16 mouse cellular contexts compared by ENCODE assay signal in genomic region chr7:3707568-3708413, GRCm38 (mm10). TPM values are rescaled to one million over a fixed set of nuclear protein-coding genes. Genes with fewer than 3 reads are reported as not detected.
A peak's percentile ranks its signal among the peaks of the same experiment; 100 is the strongest.
DNase-seq lines count a peak whose midpoint lies in the region; ATAC-seq and TF ChIP-seq lines count a peak whose summit lies in the region.
"Had no signal": no experiment of that assay in that cellular context is flagged by ENCODE, and none has a peak within 500 bp of the region (broad histone marks: within the 10 kb centered on the region; RNA-seq: fewer than 3 reads in every experiment).

No protein-coding gene starts in this region.

- peaks cover 34% of the 10 kb centered on the region for H3K36me3 ChIP-seq in kidney, embryonic 16.5 days (ENCODE audit: insufficient read depth, low read length)
- peaks cover 32% of the 10 kb centered on the region for H3K36me3 ChIP-seq in ES-E14 (ENCODE audit: control insufficient read depth, insufficient read depth, low read length, poor library complexity, severe bottlenecking)
- peaks cover 43% of the 10 kb centered on the region for H3K36me3 ChIP-seq in embryonic facial prominence, embryonic 10.5 days (replicated peaks)
- peaks cover 21% of the 10 kb centered on the region for H3K36me3 ChIP-seq in liver, postnatal 0 days (replicated peaks; ENCODE audit: insufficient read depth, low read length)

- 40% methylated on average over 7 of the region's 7 CpGs for WGBS in kidney, embryonic 16.5 days
- 19% methylated on average over 7 of the region's 7 CpGs for WGBS in embryonic facial prominence, embryonic 10.5 days
- WGBS in liver, postnatal 0 days (ENCODE audit: insufficient replicate concordance): 58% methylated on average over 7 of the region's 7 CpGs

- H3K4me1 ChIP-seq in kidney, embryonic 16.5 days (ENCODE audit: insufficient read depth, low read length): peaks cover 21% of the 10 kb centered on the region
- H3K4me1 ChIP-seq in ES-E14 (ENCODE audit: control insufficient read depth in 2 of 2, insufficient read depth in 2 of 2, low read length in 2 of 2, poor library complexity in 1 of 2): no peaks in the 10 kb centered on the region
- H3K4me1 ChIP-seq in embryonic facial prominence, embryonic 10.5 days: peaks cover 13% of the 10 kb centered on the region
- peaks cover 11% of the 10 kb centered on the region for H3K4me1 ChIP-seq in liver, postnatal 0 days (ENCODE audit: insufficient read depth)

- H3K9ac ChIP-seq in kidney, embryonic 16.5 days (replicated peaks; ENCODE audit: low read length): no peak overlapping the region
- H3K9ac ChIP-seq in ES-E14 (ENCODE audit: insufficient read depth, low read depth, low read length, poor library complexity, severe bottlenecking): no peak overlapping the region
- no peak overlapping the region for H3K9ac ChIP-seq in liver, postnatal 0 days (replicated peaks)
- H3K9ac ChIP-seq: embryonic facial prominence, embryonic 12.5 days; forebrain, embryonic 15.5 days; intestine, embryonic 15.5 days; midbrain, embryonic 15.5 days had no signal

- 0 out of 2 replicates have a peak overlapping the region, but pooled peaks have one; percentile 3 for H3K27ac ChIP-seq in kidney, embryonic 16.5 days (ENCODE audit: low read length)
- H3K27ac ChIP-seq in ES-E14 (ENCODE audit: insufficient read depth, low read depth, low read length, poor library complexity, severe bottlenecking): peak overlapping the region; percentile 4; the same call in 1 of the 2 replicates
- no peak overlapping the region for H3K27ac ChIP-seq in embryonic facial prominence, embryonic 10.5 days (replicated peaks)
- H3K27ac ChIP-seq in liver, postnatal 0 days (ENCODE audit: low read depth): peak overlapping the region; percentile 41; the same call in 1 of the 2 replicates
- H3K27ac ChIP-seq: embryonic facial prominence, embryonic 12.5 days; forebrain, embryonic 15.5 days; intestine, embryonic 15.5 days; midbrain, embryonic 15.5 days had no signal

- no peak for TF ChIP-seq EP300 in liver, postnatal 0 days (IDR thresholded peaks at IDR 0.05; ENCODE audit: low read depth)

- in situ Hi-C loops in ES-E14 (cut with MboI; ENCODE audit: low sequenced_read_pairs in 2 of 2, unreplicated experiment in 2 of 2): no loop called here

- ATAC-seq in kidney, embryonic 16.5 days (ENCODE audit: low FRiP score, low TSS enrichment): no peak
- ATAC-seq in liver, postnatal 0 days: no peak
- no peak for ATAC-seq in megakaryocyte progenitor cell, adult 5-6 weeks (replicated peaks; ENCODE audit: poor library complexity)
- ATAC-seq: forebrain, embryonic 15.5 days; intestine, embryonic 15.5 days; midbrain, embryonic 15.5 days had no signal

- H3K9me3 ChIP-seq in kidney, embryonic 16.5 days (ENCODE audit: low read length): no peaks in the 10 kb centered on the region
- H3K9me3 ChIP-seq in ES-E14 (ENCODE audit: control insufficient read depth, insufficient read depth, low read depth, low read length): no peaks in the 10 kb centered on the region
- H3K9me3 ChIP-seq in embryonic facial prominence, embryonic 10.5 days: no peaks in the 10 kb centered on the region
- no peaks in the 10 kb centered on the region for H3K9me3 ChIP-seq in liver, postnatal 0 days (ENCODE audit: low read length)
- H3K9me3 ChIP-seq: embryonic facial prominence, embryonic 12.5 days; forebrain, embryonic 15.5 days; intestine, embryonic 15.5 days; midbrain, embryonic 15.5 days had no signal

- H3K4me3 ChIP-seq in kidney, embryonic 16.5 days (ENCODE audit: low read length): no peak overlapping the region
- no peak overlapping the region; a peak in 1 of 4 replicates for H3K4me3 ChIP-seq in ES-E14 (ENCODE audit: insufficient read depth in 1 of 2, low read depth in 1 of 2, low read length in 2 of 2, poor library complexity in 1 of 2, severe bottlenecking in 1 of 2)
- no peak overlapping the region for H3K4me3 ChIP-seq in embryonic facial prominence, embryonic 10.5 days
- H3K4me3 ChIP-seq in liver, postnatal 0 days (ENCODE audit: low read depth, low read length): no peak overlapping the region
- H3K4me3 ChIP-seq: embryonic facial prominence, embryonic 12.5 days; forebrain, embryonic 15.5 days; intestine, embryonic 15.5 days; midbrain, embryonic 15.5 days had no signal

- no peak for TF ChIP-seq CTCF in liver, postnatal 0 days (IDR thresholded peaks at IDR 0.05; ENCODE audit: low read depth)

- DNase-seq in kidney, postnatal 4 days: no peak
- peak; percentile 36 for DNase-seq in ES-E14 (ENCODE audit: low read depth, low spot score)
- peak; percentile 23 for DNase-seq in embryonic facial prominence, embryonic 10.5 days (ENCODE audit: low spot score)
- no peak for DNase-seq in liver, postnatal 0 days
- no peak for DNase-seq in gastrocnemius, adult 18-20 months (ENCODE audit: low spot score)
- no peak for DNase-seq in B cell, adult 2 months
- DNase-seq: adrenal gland, postnatal 10 days; gastrocnemius, postnatal 36 days; heart, postnatal 14 days; right cerebral cortex, postnatal 4 days had no signal

- no peaks in the 10 kb centered on the region for H3K27me3 ChIP-seq in kidney, embryonic 16.5 days (ENCODE audit: insufficient read depth, low read length)
- H3K27me3 ChIP-seq in embryonic facial prominence, embryonic 10.5 days (replicated peaks; ENCODE audit: low read depth, poor library complexity, severe bottlenecking): no peaks in the 10 kb centered on the region
- H3K27me3 ChIP-seq in liver, postnatal 0 days (ENCODE audit: insufficient read depth, low read length): no peaks in the 10 kb centered on the region
- H3K27me3 ChIP-seq: embryonic facial prominence, embryonic 12.5 days; forebrain, embryonic 15.5 days; intestine, embryonic 15.5 days; midbrain, embryonic 15.5 days had no signal

- H3K4me2 ChIP-seq in kidney, embryonic 16.5 days (replicated peaks; ENCODE audit: low read depth, low read length): no peak overlapping the region
- H3K4me2 ChIP-seq in liver, postnatal 0 days (ENCODE audit: low read depth, low read length): no peak overlapping the region
- H3K4me2 ChIP-seq: midbrain, embryonic 15.5 days had no signal

TF ChIP-seq in ES-E14, 5 proteins besides CTCF, POLR2A, EP300 and RAD21:
- TF ChIP-seq MAFK (IDR thresholded peaks at IDR 0.05; ENCODE audit: insufficient read depth, low read depth, low read length) (no peak), HCFC1 (IDR thresholded peaks at IDR 0.05; ENCODE audit: borderline replicate concordance, insufficient read depth, low read length) (no peak), ZC3H11A (IDR thresholded peaks at IDR 0.05; ENCODE audit: borderline replicate concordance, low read depth, low read length) (no peak), CHD2 (IDR thresholded peaks at IDR 0.05; ENCODE audit: low read depth, low read length) (peak; percentile 64; the same call in 1 of the 2 replicates), ZNF384 (IDR thresholded peaks at IDR 0.05; ENCODE audit: low read depth, low read length) (no peak)
TF ChIP-seq in ES-E14: peak in this region for 1.

RNA-seq across cellular contexts. Expression of gene Rps9, which starts 4.0 kb away (rescaled TPM):
- polyA plus RNA-seq in kidney, embryonic 16.5 days (2015; fragmentation: Nextera tagmentation; extraction: Ambion mirVana): 1,357 and 1,383 TPM in 2 replicates
- 2,173 and 2,308 TPM in 2 replicates for total RNA-seq in ES-E14 (2012; rRNA removed)
- 1,397 and 1,414 TPM in 2 replicates for polyA plus RNA-seq in embryonic facial prominence, embryonic 10.5 days (2016; fragmentation: Nextera tagmentation; extraction: Ambion mirVana)
- 859 and 872 TPM in 2 replicates for polyA plus RNA-seq in liver, postnatal 0 days (2015; fragmentation: Nextera tagmentation; extraction: Ambion mirVana)
- total RNA-seq in megakaryocyte progenitor cell, adult 5-6 weeks (2015): 1,732 and 1,826 TPM in 2 replicates
- total RNA-seq in megakaryocyte progenitor cell, adult 5-6 weeks (2017): 1,590 and 1,738 TPM in 2 replicates
- total RNA-seq in gastrocnemius, adult 18-20 months (2021): 100 to 1,000 TPM; 415 to 437 TPM

RNA-seq across cellular contexts. Expression of gene Pirb, which starts 12.4 kb away (rescaled TPM):
- 0.85 and 0.98 TPM in 2 replicates for polyA plus RNA-seq in kidney, embryonic 16.5 days (2015; fragmentation: Nextera tagmentation; extraction: Ambion mirVana)
- total RNA-seq in ES-E14 (2012; rRNA removed): 0.09 TPM in 1 of 2 replicates, not detected in the other
- polyA plus RNA-seq in embryonic facial prominence, embryonic 10.5 days (2016; fragmentation: Nextera tagmentation; extraction: Ambion mirVana): 0.10 and 0.21 TPM in 2 replicates
- 5.6 and 7.0 TPM in 2 replicates for polyA plus RNA-seq in liver, postnatal 0 days (2015; fragmentation: Nextera tagmentation; extraction: Ambion mirVana)
- total RNA-seq in megakaryocyte progenitor cell, adult 5-6 weeks (2015): 8.1 and 8.9 TPM in 2 replicates
- 4.5 and 4.7 TPM in 2 replicates for total RNA-seq in megakaryocyte progenitor cell, adult 5-6 weeks (2017)
- under 1 TPM; 0.57 to 0.74 TPM for total RNA-seq in gastrocnemius, adult 18-20 months (2021)

RNA-seq across cellular contexts. Expression of gene Mboat7, which starts 14.5 kb away (rescaled TPM):
- 70.5 and 73.9 TPM in 2 replicates for polyA plus RNA-seq in kidney, embryonic 16.5 days (2015; fragmentation: Nextera tagmentation; extraction: Ambion mirVana)
- 34.4 and 55.9 TPM in 2 replicates for total RNA-seq in ES-E14 (2012; rRNA removed)
- polyA plus RNA-seq in embryonic facial prominence, embryonic 10.5 days (2016; fragmentation: Nextera tagmentation; extraction: Ambion mirVana): 39.3 and 40.4 TPM in 2 replicates
- polyA plus RNA-seq in liver, postnatal 0 days (2015; fragmentation: Nextera tagmentation; extraction: Ambion mirVana): 14.8 and 16.1 TPM in 2 replicates
- 49.1 and 51.4 TPM in 2 replicates for total RNA-seq in megakaryocyte progenitor cell, adult 5-6 weeks (2015)
- 19.0 and 27.6 TPM in 2 replicates for total RNA-seq in megakaryocyte progenitor cell, adult 5-6 weeks (2017)
- total RNA-seq in gastrocnemius, adult 18-20 months (2021): 1 to 10 TPM; 7.6 to 8.1 TPM

RNA-seq across cellular contexts. Expression of gene Tsen34, which starts 15.1 kb away (rescaled TPM):
- 286 and 341 TPM in 2 replicates for polyA plus RNA-seq in kidney, embryonic 16.5 days (2015; fragmentation: Nextera tagmentation; extraction: Ambion mirVana)
- 79.0 and 90.2 TPM in 2 replicates for total RNA-seq in ES-E14 (2012; rRNA removed)
- 301 and 306 TPM in 2 replicates for polyA plus RNA-seq in embryonic facial prominence, embryonic 10.5 days (2016; fragmentation: Nextera tagmentation; extraction: Ambion mirVana)
- polyA plus RNA-seq in liver, postnatal 0 days (2015; fragmentation: Nextera tagmentation; extraction: Ambion mirVana): 46.1 and 50.9 TPM in 2 replicates
- 15.0 and 19.4 TPM in 2 replicates for total RNA-seq in megakaryocyte progenitor cell, adult 5-6 weeks (2015)
- 17.7 and 21.0 TPM in 2 replicates for total RNA-seq in megakaryocyte progenitor cell, adult 5-6 weeks (2017)
- 10 to 100 TPM; 27.3 to 31.9 TPM for total RNA-seq in gastrocnemius, adult 18-20 months (2021)

RNA-seq across cellular contexts. Expression of gene Tmc4, which starts 30.4 kb away (rescaled TPM):
- 25.3 and 29.1 TPM in 2 replicates for polyA plus RNA-seq in kidney, embryonic 16.5 days (2015; fragmentation: Nextera tagmentation; extraction: Ambion mirVana)
- 2.9 and 5.3 TPM in 2 replicates for total RNA-seq in ES-E14 (2012; rRNA removed)
- polyA plus RNA-seq in embryonic facial prominence, embryonic 10.5 days (2016; fragmentation: Nextera tagmentation; extraction: Ambion mirVana): 5.7 and 6.8 TPM in 2 replicates
- 4.7 and 5.0 TPM in 2 replicates for polyA plus RNA-seq in liver, postnatal 0 days (2015; fragmentation: Nextera tagmentation; extraction: Ambion mirVana)
- total RNA-seq in megakaryocyte progenitor cell, adult 5-6 weeks (2015): 4.4 and 8.4 TPM in 2 replicates
- 2.9 and 3.2 TPM in 2 replicates for total RNA-seq in megakaryocyte progenitor cell, adult 5-6 weeks (2017)
- under 1 TPM; 0.17 to 0.34 TPM for total RNA-seq in gastrocnemius, adult 18-20 months (2021)

Comparison
In these comparisons a context has a peak if more than half of its experiments do, and no peak if none do; other contexts are left out.
1. DNase-seq: peak in ES-E14 (single experiment) and embryonic facial prominence, embryonic 10.5 days (single experiment); none in kidney, postnatal 4 days (0 of 2), liver, postnatal 0 days (single experiment), gastrocnemius, adult 18-20 months (single experiment) and B cell, adult 2 months (0 of 2).